Mouse (Mus musculus) forebrain, embryonic 12.5 days (tissue): ENCODE results near the gene Fam184b. TPM values are rescaled to one million over a fixed set of nuclear protein-coding genes. Genes with fewer than 3 reads are reported as not detected.

ENCODE experiments used
- ATAC-seq: fragments of 200-750 bp; cut with Nextera tagmentation; 2 replicates; pipeline ENCODE4 v1.8.0; 2017; ENCODE audit warnings: moderate TSS enrichment; ENCODE audit not compliant: low FRiP score
- H3K27ac ChIP-seq: fragments of 300-500 bp; sonication (generic); 2 replicates; pipeline ENCODE4 v1.5.1; 2016; ENCODE audit warnings: mild to moderate bottlenecking
- H3K27me3 ChIP-seq: fragments of 300-500 bp; sonication (generic); 2 replicates; pipeline ENCODE4 v1.6.1; 2016; ENCODE audit warnings: mild to moderate bottlenecking
- H3K36me3 ChIP-seq: fragments of 300-500 bp; sonication (generic); replicated peaks from 2 replicates; pipeline ENCODE4 v1.6.1; 2016; ENCODE audit warnings: mild to moderate bottlenecking
- H3K4me1 ChIP-seq: fragments of 300-500 bp; sonication (generic); 2 replicates; pipeline ENCODE4 v1.6.1; 2016
- H3K4me2 ChIP-seq: fragments of 300-500 bp; sonication (generic); 2 replicates; pipeline ENCODE4 v1.6.1; 2016; ENCODE audit warnings: mild to moderate bottlenecking, moderate library complexity
- H3K4me3 ChIP-seq: fragments of 300-500 bp; sonication (generic); replicated peaks from 2 replicates; pipeline ENCODE4 v1.5.1; 2016; ENCODE audit warnings: mild to moderate bottlenecking
- H3K9ac ChIP-seq: fragments of 300-500 bp; sonication (generic); 2 replicates; pipeline ENCODE4 v1.6.1; 2016; ENCODE audit warnings: mild to moderate bottlenecking
- H3K9me3 ChIP-seq: fragments of 300-500 bp; sonication (generic); 2 replicates; pipeline ENCODE4 v1.6.1; 2016
- WGBS: fragments of 180-500 bp; shearing (Covaris S2); methylation state at CpG from one replicate; pipeline ENCODE4 v1.1.7; 2016; 5-methylcytosine and 5-hydroxymethylcytosine counted together
- polyA plus RNA-seq: library from polyadenylated mRNA; unstranded; fragments of >200 nt; fragmentation: Nextera tagmentation; extraction: Ambion mirVana; gene quantifications from 2 replicates; pipeline ENCODE4 v1.2.1, GENCODE M21; 2016

Gene Fam184b
- polyA plus RNA-seq, 1 experiment from 2014 or later = 4.2 TPM

DNA sequence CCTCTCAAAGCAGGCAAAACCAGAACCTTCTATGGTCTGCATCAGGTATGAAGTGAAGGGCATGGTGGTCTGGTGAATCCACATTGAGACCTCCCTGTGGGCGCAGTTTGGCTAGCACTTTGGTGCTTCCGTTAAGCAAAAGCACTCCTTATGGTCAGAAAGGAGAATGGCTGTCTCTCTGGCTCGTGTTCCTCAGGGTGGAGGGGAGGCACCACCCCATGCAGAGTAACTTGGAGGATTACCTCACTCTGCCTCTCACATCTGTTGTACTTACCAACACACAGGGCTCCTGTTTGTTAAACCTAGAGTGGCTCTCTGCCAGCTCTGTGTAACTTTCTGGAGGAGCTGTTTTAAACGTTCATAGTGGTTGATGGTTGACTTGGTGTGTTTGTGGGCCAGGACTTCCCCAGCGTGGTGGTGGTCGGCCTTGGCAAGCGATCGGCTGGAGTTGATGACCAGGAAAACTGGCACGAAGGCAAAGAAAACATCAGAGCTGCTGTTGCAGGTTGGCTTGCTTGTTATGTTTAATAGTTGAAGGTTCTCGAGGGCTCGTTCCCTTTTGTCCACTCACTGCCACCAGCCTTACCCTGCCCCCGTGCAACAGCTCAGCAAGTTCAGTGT is 142.4 kb downstream of the Fam184b start:
- no peak overlapping the region for H3K4me3 ChIP-seq
- no peaks in the 10 kb centered on the region for H3K9me3 ChIP-seq
- no peak for ATAC-seq
- 0 out of 2 replicates have a peak, but pooled peaks cover 4% of the 10 kb centered on the region for H3K27me3 ChIP-seq
- peaks cover 49% of the 10 kb centered on the region for H3K36me3 ChIP-seq
- H3K9ac ChIP-seq = no peak overlapping the region
- H3K4me2 ChIP-seq = no peak overlapping the region
- 87% methylated on average over 12 of the region's 12 CpGs for WGBS
- H3K4me1 ChIP-seq = peaks cover 13% of the 10 kb centered on the region
- H3K27ac ChIP-seq = no peak overlapping the region

GRCm38 (mm10) chr5:45496479-45496878 is 142.9 kb downstream of the Fam184b start:
- no peaks in the 10 kb centered on the region for H3K9me3 ChIP-seq
- no peak for ATAC-seq
- peaks cover 44% of the 10 kb centered on the region for H3K36me3 ChIP-seq

DNA sequence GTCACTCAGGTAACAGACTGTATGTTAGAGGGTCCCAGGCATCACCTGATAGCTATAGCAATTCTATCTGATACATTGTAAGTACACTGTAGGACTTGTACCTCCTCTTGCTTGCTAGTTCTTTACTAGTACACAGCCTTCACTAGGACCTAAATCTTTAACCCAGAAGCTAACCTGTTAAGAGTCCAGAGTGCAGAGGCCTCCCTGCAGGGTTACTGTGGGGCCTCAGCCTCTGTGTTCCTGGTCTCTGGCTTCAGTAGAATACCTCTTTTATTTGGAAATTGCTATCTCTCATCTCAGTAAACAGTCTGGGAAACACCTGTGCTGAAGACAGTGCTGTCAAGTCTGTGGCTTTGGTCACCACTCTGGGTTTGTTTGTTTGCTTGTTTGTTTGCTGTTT is 143.4 kb downstream of the Fam184b start:
- Histone ChIP-seq H3K4me3 (no peak overlapping the region), H3K9me3 (no peaks in the 10 kb centered on the region), H3K4me2 (no peak overlapping the region), H3K4me1 (peaks cover 13% of the 10 kb centered on the region), H3K9ac (no peak overlapping the region), H3K36me3 (peaks cover 41% of the 10 kb centered on the region), H3K27me3 (peaks cover 11% of the 10 kb centered on the region; the same call in 1 of the 2 replicates), H3K27ac (no peak overlapping the region)
- no peak for ATAC-seq

More at GRCm38 (mm10) chr5:45496479-45496878, 142.9 kb downstream of the Fam184b start:
- H3K27ac ChIP-seq = no peak overlapping the region
- H3K27me3 ChIP-seq = peaks cover 7% of the 10 kb centered on the region; the same call in 1 of the 2 replicates
- no peak overlapping the region for H3K4me3 ChIP-seq
- no peak overlapping the region for H3K4me2 ChIP-seq
- WGBS = 92% methylated on average over 4 of the region's 4 CpGs
- H3K4me1 ChIP-seq = peaks cover 13% of the 10 kb centered on the region
- H3K9ac ChIP-seq = no peak overlapping the region

DNA sequence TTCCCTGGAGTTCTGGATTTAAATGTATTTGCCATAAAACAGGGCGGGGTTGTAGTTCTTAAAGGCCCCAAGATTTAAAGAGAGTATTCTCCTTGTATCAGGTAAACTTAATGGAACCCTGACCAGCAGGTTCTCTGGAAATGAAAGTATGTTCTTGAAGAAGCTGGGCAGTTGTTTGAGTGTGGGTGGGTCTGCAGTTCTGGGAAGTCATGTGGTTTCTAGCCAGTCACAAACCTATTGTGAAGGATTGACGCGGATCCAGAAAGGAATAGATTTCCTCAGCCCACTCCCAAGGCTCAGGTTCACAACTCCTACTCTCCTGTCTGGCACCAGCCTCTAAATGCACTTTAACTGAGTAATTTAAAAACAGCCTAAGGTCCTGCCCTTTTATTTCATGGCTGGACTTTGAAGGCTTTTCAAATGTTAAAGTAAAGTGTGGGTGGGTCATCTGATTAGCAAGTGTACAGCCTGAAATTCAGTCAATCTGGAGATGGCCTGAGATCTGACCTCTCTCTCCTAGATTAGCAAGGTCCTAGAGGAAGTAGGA is 143.9 kb downstream of the Fam184b start:
- Histone ChIP-seq H3K36me3 (peaks cover 37% of the 10 kb centered on the region), H3K4me1 (peaks cover 13% of the 10 kb centered on the region), H3K4me3 (no peak overlapping the region), H3K9ac (no peak overlapping the region), H3K27ac (no peak overlapping the region), H3K9me3 (no peaks in the 10 kb centered on the region), H3K27me3 (peaks cover 12% of the 10 kb centered on the region; the same call in 1 of the 2 replicates), H3K4me2 (no peak overlapping the region)
- no peak for ATAC-seq
- WGBS = 92% methylated on average over 3 of the region's 3 CpGs

DNA sequence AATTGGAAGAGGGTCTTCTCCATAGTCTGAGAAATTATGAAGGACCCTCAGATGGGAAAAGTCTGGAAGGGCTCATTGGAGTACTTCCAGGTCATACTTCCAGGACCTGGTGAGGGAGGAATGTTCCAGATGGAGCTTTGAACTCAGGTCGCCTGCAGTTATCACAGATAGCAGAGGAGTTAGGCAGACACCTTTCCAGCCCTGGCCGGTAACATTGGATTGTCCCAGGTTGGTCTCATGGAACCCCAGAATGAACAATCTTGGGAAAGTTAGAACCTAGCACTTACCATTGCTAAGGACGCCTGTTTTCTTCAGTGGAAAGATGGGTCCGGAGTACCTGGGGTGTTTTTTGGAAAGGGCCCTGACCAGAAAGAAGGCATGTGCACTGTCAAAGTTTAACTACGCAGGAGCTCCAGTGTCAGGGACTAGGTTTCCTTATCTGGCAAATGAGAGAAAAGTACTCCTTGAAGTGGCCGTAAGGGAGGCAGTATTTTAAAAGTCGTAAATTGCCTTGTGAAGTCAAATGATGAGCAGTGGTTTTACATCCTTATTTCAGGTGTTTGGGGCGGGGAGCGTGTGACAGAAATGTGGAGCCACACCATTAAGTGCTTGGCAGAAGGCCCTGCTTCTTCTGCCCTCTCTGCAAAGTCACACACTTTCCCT is 145.2 kb downstream of the Fam184b start:
- ATAC-seq = no peak
- no peaks in the 10 kb centered on the region for H3K9me3 ChIP-seq
- 71% methylated on average over 9 of the region's 9 CpGs for WGBS
- H3K27me3 ChIP-seq = peaks cover 12% of the 10 kb centered on the region; the same call in 1 of the 2 replicates
- peaks cover 28% of the 10 kb centered on the region for H3K36me3 ChIP-seq
- peak overlapping the region; percentile 75 for H3K9ac ChIP-seq
- H3K4me2 ChIP-seq = peak overlapping the region; percentile 74
- H3K4me3 ChIP-seq = peak overlapping the region; percentile 66
- peaks cover 13% of the 10 kb centered on the region for H3K4me1 ChIP-seq
- H3K27ac ChIP-seq = no peak overlapping the region

- peaks cover 21% of the 10 kb centered on the region for H3K36me3 ChIP-seq
- H3K27me3 ChIP-seq = peaks cover 12% of the 10 kb centered on the region; the same call in 1 of the 2 replicates
- H3K27ac ChIP-seq = peak within 1 kb of the TSS; percentile 31; the same call in 1 of the 2 replicates
- peaks cover 13% of the 10 kb centered on the region for H3K4me1 ChIP-seq
- H3K4me3 ChIP-seq = peak within 1 kb of the TSS; percentile 66
- ATAC-seq = peak; percentile 96
- H3K9me3 ChIP-seq = no peaks in the 10 kb centered on the region
- H3K9ac ChIP-seq = peak within 1 kb of the TSS; percentile 75
- 0% methylated on average over 78 of the region's 78 CpGs for WGBS
- H3K4me2 ChIP-seq = peak within 1 kb of the TSS; percentile 74
Measured at GRCm38 (mm10) chr5:45493191-45494092, 146.0 kb downstream of the Fam184b start, which contains the start of gene Lap3. Lap3 (plus strand) TSS chr5:45493374.

GRCm38 (mm10) chr5:45491776-45492175 is 147.6 kb downstream of the Fam184b start:
- no peak overlapping the region for H3K9ac ChIP-seq
- peaks cover 12% of the 10 kb centered on the region; the same call in 1 of the 2 replicates for H3K27me3 ChIP-seq
- H3K4me3 ChIP-seq = no peak overlapping the region
- peaks cover 13% of the 10 kb centered on the region for H3K4me1 ChIP-seq
- peaks cover 5% of the 10 kb centered on the region for H3K36me3 ChIP-seq
- 50% methylated on average over 4 of the region's 4 CpGs for WGBS
- no peak for ATAC-seq
- no peak overlapping the region for H3K27ac ChIP-seq
- no peaks in the 10 kb centered on the region for H3K9me3 ChIP-seq
- H3K4me2 ChIP-seq = no peak overlapping the region

DNA sequence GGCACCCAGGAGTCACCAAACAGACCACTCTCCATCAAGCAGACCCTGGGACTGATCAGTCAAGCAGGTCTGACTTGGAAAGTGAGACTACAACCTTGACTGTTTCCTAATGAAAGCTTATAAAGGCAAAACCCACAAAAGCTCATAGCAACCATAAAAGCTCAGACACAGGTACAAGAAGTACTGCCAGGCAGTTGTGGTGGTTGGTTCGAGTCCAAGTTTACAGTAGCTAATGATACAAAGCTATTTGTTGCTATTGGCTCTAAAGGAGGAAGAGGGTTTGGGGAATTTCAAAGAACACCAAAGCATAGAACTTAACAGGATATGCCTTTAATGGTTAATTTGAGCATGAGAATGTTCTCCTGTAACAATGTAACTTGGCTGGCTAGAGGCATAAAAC is 155.8 kb downstream of the Fam184b start:
- no peak overlapping the region for H3K4me3 ChIP-seq
- H3K27me3 ChIP-seq = no peaks in the 10 kb centered on the region
- no peaks in the 10 kb centered on the region for H3K9me3 ChIP-seq
- no peak overlapping the region for H3K27ac ChIP-seq
- no peak overlapping the region for H3K9ac ChIP-seq
- H3K4me2 ChIP-seq = no peak overlapping the region
- WGBS = 87% methylated on average over 1 of the region's 1 CpGs
- no peaks in the 10 kb centered on the region for H3K36me3 ChIP-seq
- no peaks in the 10 kb centered on the region for H3K4me1 ChIP-seq
- ATAC-seq = no peak

GRCm38 (mm10) chr5:45482607-45483006 is 156.8 kb downstream of the Fam184b start:
- Histone ChIP-seq H3K27me3 (peaks cover 4% of the 10 kb centered on the region; the same call in 1 of the 2 replicates), H3K27ac (no peak overlapping the region), H3K36me3 (no peaks in the 10 kb centered on the region), H3K9me3 (no peaks in the 10 kb centered on the region), H3K9ac (no peak overlapping the region), H3K4me2 (no peak overlapping the region), H3K4me1 (no peaks in the 10 kb centered on the region), H3K4me3 (no peak overlapping the region)
- 88% methylated on average over 3 of the region's 3 CpGs for WGBS
- no peak for ATAC-seq

DNA sequence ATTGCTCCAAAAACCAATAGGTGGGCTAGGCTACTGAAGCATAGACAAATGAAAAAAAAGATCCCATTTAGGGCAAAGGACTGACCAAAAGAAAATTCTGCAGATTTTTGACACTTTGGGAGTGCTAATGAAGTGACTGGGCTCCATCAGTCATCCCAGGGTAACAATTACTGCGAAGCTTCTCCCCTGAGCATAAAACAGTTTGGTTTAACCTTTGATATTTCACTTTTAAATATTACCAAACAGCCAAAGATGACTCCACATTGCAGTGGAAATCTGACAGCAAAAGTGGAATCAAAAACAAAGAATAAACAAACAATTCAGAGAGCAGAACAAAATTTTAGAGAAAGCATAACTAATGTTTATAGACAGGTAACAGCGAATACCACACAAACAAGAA is 158.3 kb downstream of the Fam184b start:
- Histone ChIP-seq H3K27me3 (peaks cover 9% of the 10 kb centered on the region; the same call in 1 of the 2 replicates), H3K36me3 (no peaks in the 10 kb centered on the region), H3K4me3 (no peak overlapping the region), H3K4me2 (no peak overlapping the region), H3K9ac (no peak overlapping the region), H3K9me3 (no peaks in the 10 kb centered on the region), H3K4me1 (peaks cover 7% of the 10 kb centered on the region), H3K27ac (no peak overlapping the region)
- 89% methylated on average over 2 of the region's 2 CpGs for WGBS
- no peak for ATAC-seq

GRCm38 (mm10) chr5:45480066-45480465 is 159.3 kb downstream of the Fam184b start:
- Histone ChIP-seq H3K4me3 (no peak overlapping the region), H3K9ac (no peak overlapping the region), H3K4me2 (no peak overlapping the region), H3K9me3 (no peaks in the 10 kb centered on the region), H3K36me3 (no peaks in the 10 kb centered on the region), H3K27me3 (peaks cover 9% of the 10 kb centered on the region; the same call in 1 of the 2 replicates), H3K4me1 (peaks cover 8% of the 10 kb centered on the region), H3K27ac (no peak overlapping the region)
- ATAC-seq = no peak
- 79% methylated on average over 1 of the region's 1 CpGs for WGBS
